28 mouse cellular contexts compared by ENCODE assay signal in the genomic region with DNA sequence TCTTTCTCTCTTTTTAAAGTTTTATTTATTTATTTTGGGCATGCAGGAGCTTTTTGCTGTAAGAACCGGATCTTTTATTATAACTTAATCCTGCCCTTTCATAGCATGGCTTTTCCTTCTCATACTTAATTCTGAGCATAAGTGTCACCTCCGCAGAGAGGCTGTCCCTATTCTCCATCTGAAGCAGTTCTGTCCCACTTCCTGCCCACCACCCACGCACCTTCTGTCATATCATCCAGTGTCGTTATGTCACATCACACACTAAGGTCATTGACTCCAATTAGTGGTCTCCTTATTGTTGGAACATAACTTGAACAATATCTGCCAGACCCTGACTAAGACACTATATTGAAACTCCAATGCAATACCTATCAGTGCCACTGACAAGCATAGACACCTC. TPM values are rescaled to one million over a fixed set of nuclear protein-coding genes. Genes with fewer than 3 reads are reported as not detected.
A peak's percentile ranks its signal among the peaks of the same experiment; 100 is the strongest.
DNase-seq lines count a peak whose midpoint lies in the region; ATAC-seq and TF ChIP-seq lines count a peak whose summit lies in the region.
"Had no signal": no experiment of that assay in that cellular context is flagged by ENCODE, and none has a peak within 500 bp of the region (broad histone marks: within the 10 kb centered on the region; RNA-seq: fewer than 3 reads in every experiment).

No protein-coding gene starts in this region.

- H3K4me1 ChIP-seq in intestine, embryonic 15.5 days (replicated peaks): no peaks in the 10 kb centered on the region
- H3K4me1 ChIP-seq: heart, embryonic 15.5 days; midbrain, embryonic 10.5 days; neural tube, embryonic 13.5 days had no signal

- no peak overlapping the region for H3K9ac ChIP-seq in intestine, embryonic 15.5 days
- H3K9ac ChIP-seq: heart, embryonic 15.5 days; liver, embryonic 14.5 days; neural tube, embryonic 13.5 days had no signal

- intact Hi-C loops in gastrocnemius, adult 2 months (cut with DNase I): no loop called here

- H3K4me2 ChIP-seq in intestine, embryonic 15.5 days (replicated peaks): no peak overlapping the region
- H3K4me2 ChIP-seq: heart, embryonic 15.5 days; neural tube, embryonic 13.5 days had no signal

- no peak overlapping the region for H3K4me3 ChIP-seq in gastrocnemius, adult 2 months
- no peak overlapping the region for H3K4me3 ChIP-seq in intestine, embryonic 15.5 days (replicated peaks)
- H3K4me3 ChIP-seq: heart, embryonic 15.5 days; midbrain, embryonic 10.5 days; myocyte; neural tube, embryonic 13.5 days had no signal

- H3K9me3 ChIP-seq in intestine, embryonic 15.5 days: no peaks in the 10 kb centered on the region
- H3K9me3 ChIP-seq: heart, embryonic 15.5 days; midbrain, embryonic 10.5 days; neural tube, embryonic 13.5 days had no signal

- 80% methylated on average over 4 of the region's 4 CpGs for WGBS in intestine, embryonic 15.5 days

- DNase-seq in gastrocnemius, adult 2 months: no peak
- no peak for DNase-seq in gastrocnemius, postnatal 4 days (ENCODE audit: low spot score in 2 of 2)
- DNase-seq in thymus, postnatal 14 days: peak; percentile 74
- no peak for DNase-seq in layer of hippocampus, postnatal 36 days
- DNase-seq: adrenal gland, adult 2 months; cerebellum, adult 8-10 months; cerebellum, postnatal 25 days; kidney, adult 9 months; kidney, postnatal 10 days; liver; lung, adult 2 months; lung, postnatal 10 days had no signal

- no peak for TF ChIP-seq CTCF in gastrocnemius, adult 2 months (IDR thresholded peaks at IDR 0.05)

- no peaks in the 10 kb centered on the region for H3K36me3 ChIP-seq in intestine, embryonic 15.5 days
- H3K36me3 ChIP-seq: heart, embryonic 15.5 days; midbrain, embryonic 10.5 days; neural tube, embryonic 13.5 days had no signal

- peak; percentile 20 for ATAC-seq in inflammation-experienced regulatory T-cells, adult 6 months
- no peak for ATAC-seq in cerebellum, adult (ENCODE audit: insufficient number of reproducible peaks, low FRiP score, low TSS enrichment)
- ATAC-seq in intestine, embryonic 15.5 days: no peak
- ATAC-seq: forebrain, embryonic 14.5 days; hindbrain, embryonic 16.5 days; intestine, postnatal 0 days had no signal

- H3K27ac ChIP-seq in gastrocnemius, adult 2 months: 0 out of 2 replicates have a peak overlapping the region, but pooled peaks have one; percentile 46
- no peak overlapping the region for H3K27ac ChIP-seq in intestine, embryonic 15.5 days
- H3K27ac ChIP-seq: heart, embryonic 15.5 days; liver, embryonic 14.5 days; midbrain, embryonic 10.5 days; neural tube, embryonic 13.5 days had no signal

- H3K27me3 ChIP-seq in intestine, embryonic 15.5 days (replicated peaks): no peaks in the 10 kb centered on the region
- H3K27me3 ChIP-seq: heart, embryonic 15.5 days; neural tube, embryonic 13.5 days had no signal

RNA-seq across cellular contexts. Expression of gene Lztfl1, which starts 41.1 kb away (rescaled TPM):
- total RNA-seq in gastrocnemius, adult 2 months (2021): 10 to 100 TPM; 18.4 to 20.5 TPM
- 10 to 100 TPM; 35.3 to 41.7 TPM for total RNA-seq in gastrocnemius, postnatal 4 days (2021)
- 10 to 100 TPM; 33.3 to 59.2 (median 57.6) TPM for polyA plus RNA-seq in inflammation-experienced regulatory T-cells, adult 6 months (2017; shearing (Covaris generic))
- total RNA-seq in layer of hippocampus, postnatal 36 days (2021): 10 to 100 TPM; 65.1 to 65.5 TPM
- 41.1 and 47.1 TPM in 2 replicates for polyA plus RNA-seq in intestine, embryonic 15.5 days (2015; fragmentation: Nextera tagmentation; extraction: Ambion mirVana)

RNA-seq across cellular contexts. Expression of gene Cxcr6, which starts 47.6 kb away (rescaled TPM):
- total RNA-seq in gastrocnemius, adult 2 months (2021): under 1 TPM in 1 of 2 experiments, not detected in 1; 0.15 TPM
- total RNA-seq in gastrocnemius, postnatal 4 days (2021): not detected
- 100 to 1,000 TPM; 136 to 568 (median 166) TPM for polyA plus RNA-seq in inflammation-experienced regulatory T-cells, adult 6 months (2017; shearing (Covaris generic))
- not detected for total RNA-seq in layer of hippocampus, postnatal 36 days (2021)
- polyA plus RNA-seq in intestine, embryonic 15.5 days (2015; fragmentation: Nextera tagmentation; extraction: Ambion mirVana): 1.3 and 1.6 TPM in 2 replicates
- total RNA-seq: adrenal gland, postnatal 4 days; gastrocnemius, adult 8-10 months; left cerebral cortex, postnatal 10 days; midbrain, postnatal 0 days had no signal
- polyA plus RNA-seq: embryonic facial prominence, embryonic 11.5 days had no signal
